In the genomic region with DNA sequence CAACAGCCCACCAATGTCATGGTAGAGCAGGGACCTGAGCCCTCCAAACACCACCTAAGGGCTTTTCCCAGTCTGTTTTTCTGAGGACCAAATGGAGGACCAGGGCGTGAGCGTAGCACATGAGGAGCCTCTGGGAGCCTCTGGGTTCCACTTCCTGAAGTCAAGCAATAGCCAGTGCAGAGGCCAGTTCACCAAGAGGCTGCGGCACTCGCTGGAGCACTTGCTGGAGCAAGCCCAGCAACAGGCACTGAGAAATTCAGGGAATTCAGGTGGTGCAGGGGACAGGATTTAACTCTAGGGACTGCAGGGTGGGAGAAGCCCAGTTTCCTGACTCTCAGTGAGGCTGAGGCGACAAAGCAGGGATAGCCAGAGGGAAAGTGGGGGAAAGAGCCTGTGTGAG, we compare ENCODE assay signal across 10 mouse cellular contexts. TPM values are rescaled to one million over a fixed set of nuclear protein-coding genes. Genes with fewer than 3 reads are reported as not detected.
DNase-seq lines count a peak whose midpoint lies in the region; ATAC-seq and TF ChIP-seq lines count a peak whose summit lies in the region.
"Had no signal": no experiment of that assay in that cellular context is flagged by ENCODE, and none has a peak within 500 bp of the region (broad histone marks: within the 10 kb centered on the region; RNA-seq: fewer than 3 reads in every experiment).

No protein-coding gene starts in this region.

- H3K4me2 ChIP-seq in embryonic facial prominence, embryonic 13.5 days = no peak overlapping the region

- no peak for TF ChIP-seq POLR2A in kidney, adult 2 months (IDR thresholded peaks at IDR 0.05; ENCODE audit: low read depth, low read length)

- no peak for ATAC-seq in embryonic facial prominence, embryonic 13.5 days (ENCODE audit: insufficient number of reproducible peaks, insufficient read depth, low FRiP score, low TSS enrichment, low read depth)
- ATAC-seq in erythroid progenitor cell, adult 5-6 weeks (replicated peaks; ENCODE audit: low FRiP score, poor library complexity, severe bottlenecking) = no peak

- no peak for TF ChIP-seq CTCF in kidney, adult 2 months (conservative IDR thresholded peaks at IDR 0.05; ENCODE audit: insufficient read depth, insufficient read length, low read depth, low read length)

- H3K27ac ChIP-seq in kidney, adult 2 months (ENCODE audit: insufficient read depth, low read depth, low read length) = peak overlapping the region; percentile 79
- peak overlapping the region; percentile 83 for H3K27ac ChIP-seq in embryonic facial prominence, embryonic 13.5 days

- H3K36me3 ChIP-seq in kidney, adult 2 months (ENCODE audit: control insufficient read depth, insufficient read depth, low read length) = no peaks in the 10 kb centered on the region
- H3K36me3 ChIP-seq in embryonic facial prominence, embryonic 13.5 days = peaks cover 31% of the 10 kb centered on the region

- H3K27me3 ChIP-seq in kidney, adult 2 months (replicated peaks; ENCODE audit: control insufficient read depth, insufficient read depth, low read length) = no peaks in the 10 kb centered on the region
- H3K27me3 ChIP-seq in embryonic facial prominence, embryonic 13.5 days = no peaks in the 10 kb centered on the region

- no peaks in the 10 kb centered on the region for H3K9me3 ChIP-seq in embryonic facial prominence, embryonic 13.5 days

- 0 out of 2 replicates have a peak overlapping the region, but pooled peaks have one; percentile 0 for H3K9ac ChIP-seq in embryonic facial prominence, embryonic 13.5 days

- peak; percentile 31 for DNase-seq in kidney, adult 2 months
- no peak for DNase-seq in kidney, adult 9 months
- DNase-seq in ZHBTc4 (ENCODE audit: low read depth, low spot score) = peak; percentile 27
- peak; percentile 36 for DNase-seq in kidney, postnatal 14 days
- no peak for DNase-seq in embryo, embryonic 10.5 days (ENCODE audit: low spot score)
- DNase-seq in thymus, postnatal 0 days (ENCODE audit: low spot score) = no peak
- DNase-seq: cerebellum, adult 11 months had no signal

- WGBS in kidney, adult 2 months = 46% methylated on average over 5 of the region's 5 CpGs
- 64% methylated on average over 5 of the region's 5 CpGs for WGBS in embryonic facial prominence, embryonic 13.5 days

- H3K4me3 ChIP-seq in kidney, adult 2 months (ENCODE audit: insufficient read depth, low read depth, low read length) = no peak overlapping the region
- no peak overlapping the region for H3K4me3 ChIP-seq in embryonic facial prominence, embryonic 13.5 days

- H3K4me1 ChIP-seq in kidney, adult 2 months (ENCODE audit: control insufficient read depth, insufficient read depth, low read length) = peaks cover 24% of the 10 kb centered on the region
- peaks cover 37% of the 10 kb centered on the region for H3K4me1 ChIP-seq in embryonic facial prominence, embryonic 13.5 days

RNA-seq across cellular contexts. Expression of a gene that starts 10.5 kb away (rescaled TPM):
- 23.3 and 24.5 TPM in 2 replicates for polyA plus RNA-seq in kidney, adult 2 months (2012; rRNA removed)
- polyA plus RNA-seq in embryonic facial prominence, embryonic 13.5 days (2015; fragmentation: Nextera tagmentation; extraction: Ambion mirVana) = 12.8 and 13.8 TPM in 2 replicates
- total RNA-seq in erythroid progenitor cell, adult 5-6 weeks (2015; ENCODE audit: low replicate concordance) = 0.72 TPM in 1 of 2 replicates, not detected in the other
- 1.7 and 4.1 TPM in 2 replicates for total RNA-seq in erythroid progenitor cell, adult 5-6 weeks (2017; ENCODE audit: low replicate concordance)
- 3.3 and 4.6 TPM in 2 replicates for polyA plus RNA-seq in thymus, postnatal 0 days (2015; fragmentation: Nextera tagmentation; extraction: Ambion mirVana)

RNA-seq across cellular contexts. Expression of a gene that starts 23.2 kb away (rescaled TPM):
- 172 and 183 TPM in 2 replicates for polyA plus RNA-seq in kidney, adult 2 months (2012; rRNA removed)
- 232 and 244 TPM in 2 replicates for polyA plus RNA-seq in embryonic facial prominence, embryonic 13.5 days (2015; fragmentation: Nextera tagmentation; extraction: Ambion mirVana)
- 50.1 and 69.2 TPM in 2 replicates for total RNA-seq in erythroid progenitor cell, adult 5-6 weeks (2015; ENCODE audit: low replicate concordance)
- total RNA-seq in erythroid progenitor cell, adult 5-6 weeks (2017; ENCODE audit: low replicate concordance) = 47.1 and 47.9 TPM in 2 replicates
- polyA plus RNA-seq in thymus, postnatal 0 days (2015; fragmentation: Nextera tagmentation; extraction: Ambion mirVana) = 200 and 212 TPM in 2 replicates

RNA-seq across cellular contexts. Expression of a gene that starts 35.5 kb away (rescaled TPM):
- 38.9 and 52.2 TPM in 2 replicates for polyA plus RNA-seq in kidney, adult 2 months (2012; rRNA removed)
- polyA plus RNA-seq in embryonic facial prominence, embryonic 13.5 days (2015; fragmentation: Nextera tagmentation; extraction: Ambion mirVana) = 54.1 and 57.7 TPM in 2 replicates
- 64.9 and 75.0 TPM in 2 replicates for total RNA-seq in erythroid progenitor cell, adult 5-6 weeks (2015; ENCODE audit: low replicate concordance)
- total RNA-seq in erythroid progenitor cell, adult 5-6 weeks (2017; ENCODE audit: low replicate concordance) = 37.3 and 66.5 TPM in 2 replicates
- polyA plus RNA-seq in thymus, postnatal 0 days (2015; fragmentation: Nextera tagmentation; extraction: Ambion mirVana) = 60.0 and 62.6 TPM in 2 replicates

RNA-seq across cellular contexts. Expression of a gene that starts 42.6 kb away (rescaled TPM):
- polyA plus RNA-seq in kidney, adult 2 months (2012; rRNA removed) = 50.3 and 74.9 TPM in 2 replicates
- 348 and 353 TPM in 2 replicates for polyA plus RNA-seq in embryonic facial prominence, embryonic 13.5 days (2015; fragmentation: Nextera tagmentation; extraction: Ambion mirVana)
- total RNA-seq in erythroid progenitor cell, adult 5-6 weeks (2015; ENCODE audit: low replicate concordance) = 15.1 and 32.7 TPM in 2 replicates
- total RNA-seq in erythroid progenitor cell, adult 5-6 weeks (2017; ENCODE audit: low replicate concordance) = 17.0 and 20.3 TPM in 2 replicates
- polyA plus RNA-seq in thymus, postnatal 0 days (2015; fragmentation: Nextera tagmentation; extraction: Ambion mirVana) = 284 and 300 TPM in 2 replicates

RNA-seq across cellular contexts. Expression of a gene that starts 42.8 kb away (rescaled TPM):
- polyA plus RNA-seq in kidney, adult 2 months (2012; rRNA removed) = 18.8 and 19.6 TPM in 2 replicates
- polyA plus RNA-seq in embryonic facial prominence, embryonic 13.5 days (2015; fragmentation: Nextera tagmentation; extraction: Ambion mirVana) = 9.7 and 10.2 TPM in 2 replicates
- total RNA-seq in erythroid progenitor cell, adult 5-6 weeks (2015; ENCODE audit: low replicate concordance) = not detected in 2 replicates
- not detected in 2 replicates for total RNA-seq in erythroid progenitor cell, adult 5-6 weeks (2017; ENCODE audit: low replicate concordance)
- polyA plus RNA-seq in thymus, postnatal 0 days (2015; fragmentation: Nextera tagmentation; extraction: Ambion mirVana) = 2.4 and 4.0 TPM in 2 replicates
- total RNA-seq: megakaryocyte, adult 5-6 weeks had no signal

Comparison
In these comparisons a context has a peak if more than half of its experiments do, and no peak if none do; other contexts are left out.
1. DNase-seq: peak in kidney, adult 2 months (single experiment), ZHBTc4 (single experiment) and kidney, postnatal 14 days (single experiment); none in kidney, adult 9 months (single experiment), embryo, embryonic 10.5 days (single experiment) and thymus, postnatal 0 days (single experiment).